9 mouse cellular contexts compared by ENCODE assay signal in genomic region chr2:126429282-126429681, GRCm38 (mm10).
DNase-seq lines count a peak whose midpoint lies in the region; ATAC-seq and TF ChIP-seq lines count a peak whose summit lies in the region.
"Had no signal": no experiment of that assay in that cellular context is flagged by ENCODE, and none has a peak within 500 bp of the region (broad histone marks: within the 10 kb centered on the region; RNA-seq: fewer than 3 reads in every experiment).

No protein-coding gene starts in this region.

- H3K4me1 ChIP-seq in cortical plate, adult 2 months (ENCODE audit: control insufficient read depth, insufficient read depth, low read length), result no peaks in the 10 kb centered on the region
- H3K4me1 ChIP-seq in heart, embryonic 16.5 days (ENCODE audit: control insufficient read depth, insufficient read depth, low read length), result no peaks in the 10 kb centered on the region
- 0 out of 2 replicates have a peak, but pooled peaks cover 2% of the 10 kb centered on the region for H3K4me1 ChIP-seq in lung, embryonic 16.5 days (replicated peaks; ENCODE audit: control insufficient read depth, insufficient read depth, low read length)
- H3K4me1 ChIP-seq: heart, embryonic 13.5 days had no signal

- no peaks in the 10 kb centered on the region for H3K27me3 ChIP-seq in heart, embryonic 16.5 days (ENCODE audit: control insufficient read depth, insufficient read depth, low read length)
- no peaks in the 10 kb centered on the region for H3K27me3 ChIP-seq in lung, embryonic 16.5 days (ENCODE audit: control insufficient read depth, insufficient read depth, low read depth, low read length)
- H3K27me3 ChIP-seq: heart, embryonic 13.5 days had no signal

- H3K27ac ChIP-seq in cortical plate, adult 2 months (ENCODE audit: insufficient read depth, low read length), result no peak overlapping the region
- H3K27ac ChIP-seq in heart, embryonic 16.5 days (ENCODE audit: low read length), result no peak overlapping the region
- no peak overlapping the region for H3K27ac ChIP-seq in lung, embryonic 16.5 days (ENCODE audit: low read length)
- H3K27ac ChIP-seq: heart, embryonic 13.5 days had no signal

- TF ChIP-seq POLR2A in cortical plate, adult 2 months (IDR thresholded peaks at IDR 0.05; ENCODE audit: extremely low read depth, insufficient read depth, low read length), result no peak

- WGBS in heart, embryonic 16.5 days, result 6% methylated on average over 3 of the region's 3 CpGs
- WGBS in lung, embryonic 16.5 days, result 13% methylated on average over 3 of the region's 3 CpGs

- TF ChIP-seq CTCF in cortical plate, adult 2 months (IDR thresholded peaks at IDR 0.05; ENCODE audit: extremely low read depth, insufficient read depth, low read length), result peak; percentile 81

- H3K9me3 ChIP-seq in heart, embryonic 16.5 days (replicated peaks; ENCODE audit: control insufficient read depth, low read length), result no peaks in the 10 kb centered on the region
- H3K9me3 ChIP-seq in lung, embryonic 16.5 days (ENCODE audit: control insufficient read depth, low read length), result no peaks in the 10 kb centered on the region
- H3K9me3 ChIP-seq: heart, embryonic 13.5 days had no signal

- peak; percentile 26 to 38 for DNase-seq in B cell, adult 2 months
- peak; percentile 73 for DNase-seq in R1 (ENCODE audit: low read depth, low spot score)
- peak; percentile 65 for DNase-seq in kidney, postnatal 14 days
- DNase-seq in ovary, postnatal 36 days (ENCODE audit: low spot score), result peak; percentile 31
- peak; percentile 29 to 50 for DNase-seq in urinary bladder, postnatal 36 days (ENCODE audit: low spot score in 2 of 2)

- no peak overlapping the region for H3K9ac ChIP-seq in heart, embryonic 16.5 days (ENCODE audit: low read length)
- no peak overlapping the region for H3K9ac ChIP-seq in lung, embryonic 16.5 days (ENCODE audit: low read length)
- H3K9ac ChIP-seq: heart, embryonic 13.5 days had no signal

- H3K36me3 ChIP-seq in heart, embryonic 16.5 days (ENCODE audit: control insufficient read depth, insufficient read depth), result no peaks in the 10 kb centered on the region
- H3K36me3 ChIP-seq in lung, embryonic 16.5 days (ENCODE audit: control insufficient read depth, insufficient read depth, low read length), result no peaks in the 10 kb centered on the region
- H3K36me3 ChIP-seq: heart, embryonic 13.5 days had no signal

- ATAC-seq in heart, embryonic 16.5 days (replicated peaks; ENCODE audit: extremely low read depth, insufficient read depth, low FRiP score), result peak; percentile 69; the same call in 1 of the 2 replicates
- ATAC-seq in lung, embryonic 16.5 days (ENCODE audit: low read depth), result peak; percentile 78; the same call in 1 of the 2 replicates

- H3K4me3 ChIP-seq in cortical plate, adult 2 months (ENCODE audit: insufficient read depth, low read length), result no peak overlapping the region
- H3K4me3 ChIP-seq in heart, embryonic 16.5 days (ENCODE audit: low read length), result no peak overlapping the region
- H3K4me3 ChIP-seq in lung, embryonic 16.5 days (ENCODE audit: low read length), result no peak overlapping the region
- H3K4me3 ChIP-seq: heart, embryonic 13.5 days had no signal

- no peak overlapping the region for H3K4me2 ChIP-seq in heart, embryonic 16.5 days (ENCODE audit: low read depth, low read length)
- H3K4me2 ChIP-seq in lung, embryonic 16.5 days (ENCODE audit: low read depth, low read length), result no peak overlapping the region
- H3K4me2 ChIP-seq: heart, embryonic 13.5 days had no signal
